Mouse (Mus musculus) hindlimb bud, embryonic 11.5 days (tissue): ENCODE results near the gene Vmn1r91.
"Not testable (repeated sequence)": the region's sequence is repeated elsewhere in the genome, so short reads cannot be mapped to it uniquely, and the experiment has no call there.

ENCODE experiments used
- DNase-seq: peaks from one replicate; pipeline ENCODE4 v3.0.0-alpha.2; 2012; ENCODE audit warnings: low read depth, low spot score; ENCODE audit errors: extremely low spot score

Gene Vmn1r91

GRCm38 (mm10) chr7:20099380-20099779, at the start of gene Vmn1r91:
TSS of gene Vmn1r91 (plus strand) at chr7:20099680.
- not testable (repeated sequence) for DNase-seq

GRCm38 (mm10) chr7:20064100-20064499, 35.4 kb upstream of the Vmn1r91 start:
- DNase-seq = not testable (repeated sequence)

GRCm38 (mm10) chr7:20078118-20078517, 21.4 kb upstream of the Vmn1r91 start:
- DNase-seq = not testable (repeated sequence)

- not testable (repeated sequence) for DNase-seq
These were observed 23.0 kb downstream of the Vmn1r91 start, which contains the start of gene Gm16442 for GRCm38 (mm10) chr7:20122479-20122878. TSS of gene Gm16442 (minus strand) at chr7:20122579.

GRCm38 (mm10) chr7:20138988-20139387, 39.5 kb downstream of the Vmn1r91 start, which contains the start of gene Vmn1r93:
TSS of gene Vmn1r93 (minus strand) at chr7:20139088.
- not testable (repeated sequence) for DNase-seq
